Mouse (Mus musculus) cortical plate, adult 2 months (tissue): Measurements from ENCODE around the gene Arid3c. TPM values are rescaled to one million over a fixed set of nuclear protein-coding genes. Genes with fewer than 3 reads are reported as not detected.

Source experiments
- H3K27ac ChIP-seq: fragments of 200-500 bp; 2 replicates; pipeline ENCODE4 v1.5.1; 2012; ENCODE audit warnings: low read length, control low read depth, inconsistent platforms; ENCODE audit not compliant: insufficient read depth
- H3K4me1 ChIP-seq: fragments of 200-500 bp; 2 replicates; pipeline ENCODE4 v1.6.1; 2011; ENCODE audit warnings: low read length; ENCODE audit not compliant: control insufficient read depth, insufficient read depth
- H3K4me3 ChIP-seq: fragments of 200-500 bp; 2 replicates; pipeline ENCODE4 v1.5.1; 2011; ENCODE audit warnings: mild to moderate bottlenecking, low read length, control low read depth; ENCODE audit not compliant: insufficient read depth
- CTCF ChIP-seq: fragments of 200-500 bp; IDR thresholded peaks from 2 replicates; pipeline ENCODE4 v1.5.1; 2011; ENCODE audit warnings: mild to moderate bottlenecking, control low read depth, low read length; ENCODE audit not compliant: insufficient read depth; ENCODE audit errors: extremely low read depth
- POLR2A ChIP-seq: fragments of 200-500 bp; IDR thresholded peaks from 2 replicates; pipeline ENCODE4 v1.6.1; 2011; ENCODE audit warnings: mild to moderate bottlenecking, low read length, control low read depth; ENCODE audit not compliant: insufficient read depth; ENCODE audit errors: extremely low read depth
- polyA plus RNA-seq: library from polyadenylated mRNA; depleted of rRNA; stranded (reverse); fragments of >200 nt; gene quantifications from 2 replicates; pipeline ENCODE4 v1.2.3, GENCODE M21; 2012

Arid3c gene
- polyA plus RNA-seq, 1 experiment, result 0.46 TPM

- TF ChIP-seq POLR2A, result no peak
- no peak for TF ChIP-seq CTCF
- Histone ChIP-seq H3K27ac (peak overlapping the region; percentile 18; the same call in 1 of the 2 replicates), H3K4me3 (peak overlapping the region; percentile 23; the same call in 1 of the 2 replicates), H3K4me1 (peaks cover 20% of the 10 kb centered on the region)
These were observed 30.0 kb upstream of the Arid3c start for GRCm38 (mm10) chr4:41760911-41761310.

- TF ChIP-seq POLR2A (no peak), CTCF (no peak)
- Histone ChIP-seq H3K4me1 (peaks cover 20% of the 10 kb centered on the region), H3K27ac (peak overlapping the region; percentile 26), H3K4me3 (peak overlapping the region; percentile 23)
These were observed 29.4 kb upstream of the Arid3c start for GRCm38 (mm10) chr4:41760288-41760721.

GRCm38 (mm10) chr4:41759656-41760287 is 28.8 kb upstream of the Arid3c start:
- H3K27ac ChIP-seq, result peak overlapping the region; percentile 36
- no peak for TF ChIP-seq CTCF
- TF ChIP-seq POLR2A, result no peak
- peaks cover 20% of the 10 kb centered on the region for H3K4me1 ChIP-seq
- H3K4me3 ChIP-seq, result no peak overlapping the region

GRCm38 (mm10) chr4:41759206-41759605 is 28.3 kb upstream of the Arid3c start:
- peak; percentile 26; the same call in 1 of the 2 replicates for TF ChIP-seq POLR2A
- TF ChIP-seq CTCF, result no peak
- H3K4me1 ChIP-seq, result peaks cover 20% of the 10 kb centered on the region
- peak overlapping the region; percentile 36; the same call in 1 of the 2 replicates for H3K27ac ChIP-seq
- H3K4me3 ChIP-seq, result no peak overlapping the region

GRCm38 (mm10) chr4:41758701-41759100 is 27.8 kb upstream of the Arid3c start:
- TF ChIP-seq CTCF (no peak), POLR2A (no peak)
- Histone ChIP-seq H3K4me1 (peaks cover 20% of the 10 kb centered on the region), H3K27ac (0 out of 2 replicates have a peak overlapping the region, but pooled peaks have one; percentile 9), H3K4me3 (no peak overlapping the region)

- no peak overlapping the region for H3K27ac ChIP-seq
- TF ChIP-seq POLR2A (no peak), CTCF (no peak)
- H3K4me3 ChIP-seq, result no peak overlapping the region
- peaks cover 20% of the 10 kb centered on the region for H3K4me1 ChIP-seq
These were observed 27.1 kb upstream of the Arid3c start for GRCm38 (mm10) chr4:41758021-41758420.

- Histone ChIP-seq H3K4me3 (no peak overlapping the region), H3K27ac (no peak overlapping the region), H3K4me1 (peaks cover 20% of the 10 kb centered on the region)
- TF ChIP-seq CTCF, result no peak
- TF ChIP-seq POLR2A, result no peak
These were observed 26.4 kb upstream of the Arid3c start for GRCm38 (mm10) chr4:41757321-41757720.

- H3K27ac ChIP-seq, result peak overlapping the region; percentile 72
- no peak for TF ChIP-seq CTCF
- no peak for TF ChIP-seq POLR2A
- H3K4me1 ChIP-seq, result peaks cover 18% of the 10 kb centered on the region
- H3K4me3 ChIP-seq, result peak overlapping the region; percentile 67
These were observed 25.5 kb upstream of the Arid3c start for GRCm38 (mm10) chr4:41756440-41756839.

GRCm38 (mm10) chr4:41755338-41756305 is 24.7 kb upstream of the Arid3c start, which contains the start of gene Sigmar1:
Sigmar1 (minus strand) TSS chr4:41756157.
- Histone ChIP-seq H3K4me3 (peak within 1 kb of the TSS; percentile 67), H3K4me1 (peaks cover 11% of the 10 kb centered on the region), H3K27ac (peak within 1 kb of the TSS; percentile 90)
- TF ChIP-seq POLR2A (peak; percentile 9; the same call in 1 of the 2 replicates), CTCF (peak; percentile 80)
